Mouse (Mus musculus) liver, postnatal 0 days (tissue): Measurements from ENCODE around the gene Cpt1b. TPM values are rescaled to one million over a fixed set of nuclear protein-coding genes. Genes with fewer than 3 reads are reported as not detected.

ENCODE experiments used
- ATAC-seq: fragments of 200-750 bp; cut with Nextera tagmentation; 2 replicates; pipeline ENCODE4 v1.8.0; 2017; ENCODE audit warnings: mild to moderate bottlenecking, moderate library complexity
- DNase-seq: peaks from one replicate; pipeline ENCODE4 v3.0.0-alpha.2; 2016
- H3K27ac ChIP-seq: fragments of 300-500 bp; sonication (generic); 2 replicates; pipeline ENCODE4 v1.5.1; 2014; ENCODE audit warnings: antibody characterized with exemption, moderate library complexity, mild to moderate bottlenecking, low read depth
- H3K27me3 ChIP-seq: fragments of 300-500 bp; sonication (generic); 2 replicates; pipeline ENCODE4 v1.6.1; 2014; ENCODE audit warnings: low read length, control low read depth, mixed read lengths; ENCODE audit not compliant: insufficient read depth
- H3K36me3 ChIP-seq: fragments of 300-500 bp; sonication (generic); replicated peaks from 2 replicates; pipeline ENCODE4 v1.6.1; 2014; ENCODE audit warnings: mild to moderate bottlenecking, control low read depth, low read length, moderate library complexity, mixed read lengths; ENCODE audit not compliant: insufficient read depth
- H3K4me1 ChIP-seq: fragments of 300-500 bp; sonication (generic); 2 replicates; pipeline ENCODE4 v1.6.1; 2014; ENCODE audit warnings: antibody characterized with exemption, mild to moderate bottlenecking, control low read depth; ENCODE audit not compliant: insufficient read depth
- H3K4me2 ChIP-seq: fragments of 300-500 bp; sonication (generic); 2 replicates; pipeline ENCODE4 v1.6.1; 2014; ENCODE audit warnings: low read depth, mild to moderate bottlenecking, low read length, moderate library complexity, mixed read lengths
- H3K4me3 ChIP-seq: fragments of 300-500 bp; sonication (generic); 2 replicates; pipeline ENCODE4 v1.5.1; 2014; ENCODE audit warnings: low read depth, low read length
- H3K9ac ChIP-seq: fragments of 300-500 bp; sonication (generic); replicated peaks from 2 replicates; pipeline ENCODE4 v1.6.1; 2014; ENCODE audit warnings: mild to moderate bottlenecking, moderate library complexity
- H3K9me3 ChIP-seq: fragments of 300-500 bp; sonication (generic); 2 replicates; pipeline ENCODE4 v1.6.1; 2016; ENCODE audit warnings: mild to moderate bottlenecking, control low read depth, low read length, mixed read lengths
- CTCF ChIP-seq: sonication (generic); IDR thresholded peaks from 2 replicates; pipeline ENCODE4 v1.5.1; 2016; ENCODE audit warnings: antibody characterized with exemption, low read depth
- EP300 ChIP-seq: IDR thresholded peaks from 2 replicates; pipeline ENCODE4 v1.6.1; 2016; ENCODE audit warnings: antibody characterized with exemption, low read depth, mild to moderate bottlenecking
- WGBS: fragments of 180-500 bp; shearing (Covaris S2); extraction: QIAGEN DNeasy Blood & Tissue Kit; methylation state at CpG from one replicate; pipeline ENCODE4 v1.1.7; 2014; ENCODE audit not compliant: insufficient replicate concordance; 5-methylcytosine and 5-hydroxymethylcytosine counted together
- polyA plus RNA-seq: library from polyadenylated mRNA; unstranded; fragments of >200 nt; fragmentation: Nextera tagmentation; extraction: Ambion mirVana; gene quantifications from 2 replicates; pipeline ENCODE4 v1.2.1, GENCODE M21; 2015

Cpt1b gene
- polyA plus RNA-seq = 10.7 and 12.4 TPM in 2 replicates

- peak; percentile 60 for TF ChIP-seq EP300
- TF ChIP-seq CTCF = no peak
- H3K36me3 ChIP-seq = peaks cover 26% of the 10 kb centered on the region
- H3K27ac ChIP-seq = peak within 1 kb of the TSS; percentile 76
- H3K27me3 ChIP-seq = no peaks in the 10 kb centered on the region
- H3K4me2 ChIP-seq = peak within 1 kb of the TSS; percentile 59
- ATAC-seq (peak; percentile 6), DNase-seq (peak; percentile 53)
- H3K4me3 ChIP-seq = no peak within 1 kb of the TSS
- H3K9ac ChIP-seq = peak within 1 kb of the TSS; percentile 50; the same call in 1 of the 2 replicates
- no peaks in the 10 kb centered on the region for H3K9me3 ChIP-seq
- WGBS = 62% methylated on average over 6 of the region's 6 CpGs
- H3K4me1 ChIP-seq = peaks cover 10% of the 10 kb centered on the region
Measured at GRCm38 (mm10) chr15:89425711-89426121, at the start of gene Cpt1b. Cpt1b (minus strand) TSS chr15:89425863.

- Histone ChIP-seq H3K36me3 (no peaks in the 10 kb centered on the region), H3K9me3 (no peaks in the 10 kb centered on the region), H3K4me2 (peak overlapping the region; percentile 84), H3K27ac (no peak overlapping the region), H3K9ac (peak overlapping the region; percentile 66), H3K27me3 (no peaks in the 10 kb centered on the region), H3K4me3 (peak overlapping the region; percentile 59), H3K4me1 (peaks cover 18% of the 10 kb centered on the region)
- 60% methylated on average over 7 of the region's 7 CpGs for WGBS
- ATAC-seq (no peak), DNase-seq (no peak)
- TF ChIP-seq EP300 = no peak
- TF ChIP-seq CTCF = no peak
Measured at GRCm38 (mm10) chr15:89475293-89475600, 49.6 kb upstream of the Cpt1b start.

- Histone ChIP-seq H3K9me3 (no peaks in the 10 kb centered on the region), H3K4me2 (peak overlapping the region; percentile 84; the same call in 1 of the 2 replicates), H3K36me3 (no peaks in the 10 kb centered on the region), H3K9ac (no peak overlapping the region), H3K27me3 (no peaks in the 10 kb centered on the region), H3K4me1 (peaks cover 18% of the 10 kb centered on the region), H3K27ac (no peak overlapping the region), H3K4me3 (no peak overlapping the region)
- TF ChIP-seq EP300 = no peak
- TF ChIP-seq CTCF = no peak
- ATAC-seq (no peak), DNase-seq (no peak)
- 90% methylated on average over 18 of the region's 19 CpGs for WGBS
Measured at GRCm38 (mm10) chr15:89474596-89475292, 49.1 kb upstream of the Cpt1b start.

GRCm38 (mm10) chr15:89473921-89474320, 48.3 kb upstream of the Cpt1b start:
- no peak overlapping the region for H3K4me3 ChIP-seq
- no peaks in the 10 kb centered on the region for H3K27me3 ChIP-seq
- no peaks in the 10 kb centered on the region for H3K36me3 ChIP-seq
- WGBS = 88% methylated on average over 8 of the region's 8 CpGs
- no peaks in the 10 kb centered on the region for H3K9me3 ChIP-seq
- ATAC-seq = no peak
- DNase-seq = no peak
- no peak overlapping the region for H3K9ac ChIP-seq
- TF ChIP-seq CTCF (no peak), EP300 (no peak)
- no peak overlapping the region for H3K4me2 ChIP-seq
- H3K4me1 ChIP-seq = peaks cover 18% of the 10 kb centered on the region
- no peak overlapping the region for H3K27ac ChIP-seq

- 75% methylated on average over 9 of the region's 9 CpGs for WGBS
- TF ChIP-seq CTCF (no peak), EP300 (no peak)
- DNase-seq = no peak
- Histone ChIP-seq H3K9ac (no peak overlapping the region), H3K27me3 (no peaks in the 10 kb centered on the region), H3K4me2 (no peak overlapping the region), H3K36me3 (no peaks in the 10 kb centered on the region), H3K9me3 (no peaks in the 10 kb centered on the region), H3K4me1 (peaks cover 18% of the 10 kb centered on the region), H3K4me3 (no peak overlapping the region), H3K27ac (no peak overlapping the region)
- no peak for ATAC-seq
Measured at GRCm38 (mm10) chr15:89473370-89473769, 47.7 kb upstream of the Cpt1b start.

- DNase-seq (no peak), ATAC-seq (no peak)
- WGBS = 81% methylated on average over 4 of the region's 4 CpGs
- Histone ChIP-seq H3K27me3 (no peaks in the 10 kb centered on the region), H3K4me2 (no peak overlapping the region), H3K9me3 (no peaks in the 10 kb centered on the region), H3K4me1 (peaks cover 14% of the 10 kb centered on the region), H3K27ac (no peak overlapping the region), H3K9ac (no peak overlapping the region), H3K36me3 (no peaks in the 10 kb centered on the region), H3K4me3 (no peak overlapping the region)
- no peak for TF ChIP-seq EP300
- no peak for TF ChIP-seq CTCF
Measured at GRCm38 (mm10) chr15:89471476-89471875, 45.8 kb upstream of the Cpt1b start.

- Histone ChIP-seq H3K27ac (no peak overlapping the region), H3K9me3 (no peaks in the 10 kb centered on the region), H3K36me3 (no peaks in the 10 kb centered on the region), H3K4me1 (no peaks in the 10 kb centered on the region), H3K4me2 (no peak overlapping the region), H3K4me3 (no peak overlapping the region), H3K9ac (no peak overlapping the region), H3K27me3 (no peaks in the 10 kb centered on the region)
- ATAC-seq = no peak
- whole genome bisulfite sequencing = 33% methylated on average over 2 of the region's 2 CpGs
- DNase-seq = no peak
- TF ChIP-seq EP300 = no peak
- TF ChIP-seq CTCF = peak; percentile 73
Measured at GRCm38 (mm10) chr15:89468577-89468976, 42.9 kb upstream of the Cpt1b start.
